Mouse (Mus musculus): ENCODE measurements at regions not wholly inside any gene's neighbourhood (a gene's known extent, or its start where the extent isn't known, plus 50 kb on each side); places are given as distances from the start of the nearest gene placed in this dataset.

DNA sequence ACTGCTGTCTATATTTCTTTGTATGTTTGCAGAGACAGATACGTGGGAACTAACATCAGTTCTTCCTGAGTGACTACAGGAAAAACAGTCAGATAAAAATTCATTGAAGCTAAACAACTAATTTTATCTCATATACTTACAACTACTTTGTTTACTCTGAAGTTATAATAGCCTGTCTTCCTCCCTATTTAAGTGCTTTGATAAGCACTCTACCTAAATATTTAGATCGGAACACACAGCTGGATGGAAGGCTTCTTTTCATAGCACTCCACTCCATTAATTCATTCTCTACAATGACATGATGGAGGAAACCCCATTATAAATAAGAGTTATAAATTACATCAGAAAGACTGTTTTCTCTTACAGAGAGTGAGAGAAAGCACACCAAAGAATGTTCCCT is 438.5 kb upstream of the Sptlc3 start:
- no peak for TF ChIP-seq POLR2A (IDR thresholded peaks at IDR 0.05; ENCODE audit: control insufficient read depth in 1 of 2, insufficient read depth in 1 of 2, low read depth in 1 of 2, low read length in 2 of 2, poor library complexity in 1 of 2)
- TF ChIP-seq NRF1 (IDR thresholded peaks at IDR 0.05; ENCODE audit: insufficient read depth, low read depth, low read length, poor library complexity, severe bottlenecking), result no peak
- TF ChIP-seq CTCF (IDR thresholded peaks at IDR 0.05 in 2 of 3, conservative IDR thresholded peaks at IDR 0.05 in 1 of 3; ENCODE audit: control insufficient read depth in 1 of 3, insufficient read depth in 1 of 3, low read depth in 2 of 3, low read length in 3 of 3, poor library complexity in 1 of 3, severe bottlenecking in 1 of 3), result no peak
- TF ChIP-seq EP300 (IDR thresholded peaks at IDR 0.05; ENCODE audit: low read depth in 1 of 2, low read length in 2 of 2), result no peak
- no peak for TF ChIP-seq NELFE (IDR thresholded peaks at IDR 0.05; ENCODE audit: low read depth, low read length)
- TF ChIP-seq TAL1 (IDR thresholded peaks at IDR 0.05; ENCODE audit: low read length), result no peak
- TF ChIP-seq MEF2A (IDR thresholded peaks at IDR 0.05; ENCODE audit: extremely low read depth, insufficient replicate concordance, low read depth, low read length, poor library complexity, severe bottlenecking), result no peak
